Mouse (Mus musculus) intestine, postnatal 0 days (tissue): ENCODE data around the gene Per3. TPM values are rescaled to one million over a fixed set of nuclear protein-coding genes. Genes with fewer than 3 reads are reported as not detected.

Experiments
- ATAC-seq: fragments of 200-750 bp; cut with Nextera tagmentation; 2 replicates; pipeline ENCODE4 v1.8.0; 2017; ENCODE audit warnings: mild to moderate bottlenecking, moderate TSS enrichment, moderate library complexity
- H3K27ac ChIP-seq: fragments of 300-500 bp; sonication (generic); 2 replicates; pipeline ENCODE4 v1.5.1; 2014; ENCODE audit warnings: mild to moderate bottlenecking, low read depth, low read length, moderate library complexity
- H3K27me3 ChIP-seq: fragments of 300-500 bp; sonication (generic); replicated peaks from 2 replicates; pipeline ENCODE4 v1.6.1; 2014; ENCODE audit warnings: low read length, mixed read lengths; ENCODE audit not compliant: control insufficient read depth, insufficient read depth
- H3K36me3 ChIP-seq: fragments of 300-500 bp; sonication (generic); 2 replicates; pipeline ENCODE4 v1.6.1; 2014; ENCODE audit warnings: mild to moderate bottlenecking, moderate library complexity; ENCODE audit not compliant: control insufficient read depth, insufficient read depth
- H3K4me1 ChIP-seq: fragments of 300-500 bp; sonication (generic); replicated peaks from 2 replicates; pipeline ENCODE4 v1.6.1; 2014; ENCODE audit warnings: antibody characterized with exemption, low read length, mixed read lengths; ENCODE audit not compliant: control insufficient read depth, insufficient read depth
- H3K4me2 ChIP-seq: fragments of 300-500 bp; sonication (generic); replicated peaks from 2 replicates; pipeline ENCODE4 v1.6.1; 2014; ENCODE audit warnings: low read depth, mild to moderate bottlenecking, moderate library complexity
- H3K4me3 ChIP-seq: fragments of 300-500 bp; sonication (generic); 2 replicates; pipeline ENCODE4 v1.5.1; 2014; ENCODE audit warnings: low read depth, low read length
- H3K9ac ChIP-seq: fragments of 300-500 bp; sonication (generic); 2 replicates; pipeline ENCODE4 v1.6.1; 2014; ENCODE audit warnings: mild to moderate bottlenecking, low read depth, low read length
- H3K9me3 ChIP-seq: fragments of 300-500 bp; sonication (generic); 2 replicates; pipeline ENCODE4 v1.6.1; 2016; ENCODE audit warnings: mixed run types; ENCODE audit not compliant: control insufficient read depth
- CTCF ChIP-seq: sonication (generic); IDR thresholded peaks from 2 replicates; pipeline ENCODE4 v1.5.1; 2016; ENCODE audit warnings: low read depth, mild to moderate bottlenecking, control low read depth, antibody characterized with exemption, moderate library complexity
- WGBS: fragments of 180-500 bp; shearing (Covaris S2); extraction: QIAGEN DNeasy Blood & Tissue Kit; methylation state at CpG from one replicate; pipeline ENCODE4 v1.1.7; 2014; 5-methylcytosine and 5-hydroxymethylcytosine counted together
- polyA plus RNA-seq: library from polyadenylated mRNA; unstranded; fragments of >200 nt; fragmentation: Nextera tagmentation; extraction: Ambion mirVana; gene quantifications from 2 replicates; pipeline ENCODE4 v1.2.1, GENCODE M21; 2015

Per3 gene
- polyA plus RNA-seq, 1 experiment from 2014 or later, result 2.1 TPM

GRCm38 (mm10) chr4:150958536-150958935, 85.9 kb downstream of the Per3 start:
- no peaks in the 10 kb centered on the region for H3K9me3 ChIP-seq
- no peak overlapping the region for H3K4me2 ChIP-seq
- no peak overlapping the region for H3K4me3 ChIP-seq
- no peaks in the 10 kb centered on the region for H3K4me1 ChIP-seq
- no peaks in the 10 kb centered on the region for H3K27me3 ChIP-seq
- H3K36me3 ChIP-seq, result no peaks in the 10 kb centered on the region
- H3K9ac ChIP-seq, result no peak overlapping the region
- H3K27ac ChIP-seq, result no peak overlapping the region
- 66% methylated on average over 7 of the region's 7 CpGs for WGBS
- ATAC-seq, result no peak
- no peak for TF ChIP-seq CTCF

GRCm38 (mm10) chr4:150957106-150957458, 87.4 kb downstream of the Per3 start:
- Histone ChIP-seq H3K4me2 (no peak overlapping the region), H3K4me3 (no peak overlapping the region), H3K4me1 (no peaks in the 10 kb centered on the region), H3K9me3 (no peaks in the 10 kb centered on the region), H3K36me3 (no peaks in the 10 kb centered on the region), H3K9ac (no peak overlapping the region), H3K27me3 (no peaks in the 10 kb centered on the region), H3K27ac (no peak overlapping the region)
- TF ChIP-seq CTCF, result no peak
- no peak for ATAC-seq
- 48% methylated on average over 1 of the region's 1 CpGs for WGBS

GRCm38 (mm10) chr4:150956369-150957105, 87.9 kb downstream of the Per3 start:
- H3K27ac ChIP-seq, result no peak overlapping the region
- no peaks in the 10 kb centered on the region for H3K36me3 ChIP-seq
- H3K4me1 ChIP-seq, result no peaks in the 10 kb centered on the region
- 64% methylated on average over 13 of the region's 13 CpGs for WGBS
- no peaks in the 10 kb centered on the region for H3K9me3 ChIP-seq
- no peak overlapping the region for H3K9ac ChIP-seq
- no peak overlapping the region for H3K4me3 ChIP-seq
- ATAC-seq, result no peak
- H3K27me3 ChIP-seq, result no peaks in the 10 kb centered on the region
- H3K4me2 ChIP-seq, result no peak overlapping the region
- no peak for TF ChIP-seq CTCF

Other genes starting within 250 kb of the Per3 start
- gene Errfi1, start 190.7 kb downstream of the Per3 start, polyA plus RNA-seq, result 27.2 and 27.7 TPM in 2 replicates
- gene Park7, start 130.2 kb downstream of the Per3 start, polyA plus RNA-seq, result 223 and 231 TPM in 2 replicates
- gene Tnfrsf9, start 130.1 kb downstream of the Per3 start, polyA plus RNA-seq, result 0.20 and 0.42 TPM in 2 replicates
- not detected in 2 replicates for gene Uts2, start 47.6 kb downstream of the Per3 start, polyA plus RNA-seq
- 104 and 109 TPM in 2 replicates for gene Vamp3, start 13.3 kb upstream of the Per3 start, polyA plus RNA-seq
- not detected in 2 replicates for gene Gm13090, start 44.9 kb upstream of the Per3 start, polyA plus RNA-seq